Mouse (Mus musculus) spleen, adult 2 months (tissue): ENCODE results near the gene Arhgef38.

Source experiments
- CTCF ChIP-seq: fragments of 200-500 bp; IDR thresholded peaks from 2 replicates; pipeline ENCODE4 v1.5.1; 2011; ENCODE audit warnings: mild to moderate bottlenecking, inconsistent platforms; ENCODE audit not compliant: insufficient read depth, insufficient read length, insufficient replicate concordance; ENCODE audit errors: extremely low read depth
- POLR2A ChIP-seq: fragments of 200-500 bp; IDR thresholded peaks from 2 replicates; pipeline ENCODE4 v1.6.1; 2011; ENCODE audit warnings: low read depth, low read length, inconsistent platforms

DNA sequence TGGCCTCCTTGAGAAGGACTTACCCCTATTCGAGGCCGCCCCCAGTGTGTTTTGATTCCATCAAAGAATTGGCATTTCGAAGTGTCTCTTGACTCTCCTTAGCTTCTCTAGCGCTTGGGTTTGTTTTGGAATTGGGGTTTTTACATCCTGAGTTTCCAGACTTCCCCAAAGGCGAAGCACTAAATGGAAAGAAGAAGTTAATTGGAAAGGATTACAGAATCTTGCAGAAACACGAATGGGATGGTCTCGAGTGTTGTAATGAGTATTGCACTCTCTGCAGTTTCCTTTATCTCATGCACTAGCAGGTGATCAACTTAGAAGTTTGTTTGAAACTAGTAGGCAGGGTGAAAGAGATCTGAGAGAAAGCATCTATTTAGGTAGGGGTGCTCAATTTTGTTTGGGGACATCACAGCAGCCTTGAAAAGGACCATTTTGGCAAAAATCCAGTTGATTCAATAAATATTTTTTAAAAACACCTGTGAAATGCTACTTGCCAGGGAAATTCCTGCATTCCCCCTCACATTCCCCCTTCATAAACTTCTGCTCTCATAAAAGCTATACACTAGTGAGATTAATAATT is 142.4 kb downstream of the Arhgef38 start:
- no peak for TF ChIP-seq CTCF
- no peak for TF ChIP-seq POLR2A
